Mouse (Mus musculus) limb, embryonic 11.5 days (tissue): ENCODE measurements around the gene Scaf11. TPM values are rescaled to one million over a fixed set of nuclear protein-coding genes. Genes with fewer than 3 reads are reported as not detected.

ENCODE experiments used
- ATAC-seq: fragments of 200-750 bp; cut with Nextera tagmentation; 2 replicates; pipeline ENCODE4 v1.8.0; 2017; ENCODE audit warnings: low read depth; ENCODE audit not compliant: insufficient number of reproducible peaks, low FRiP score, low TSS enrichment
- DNase-seq: peaks from one replicate; pipeline ENCODE4 v3.0.0-alpha.2; 2015; ENCODE audit warnings: low spot score
- H3K27ac ChIP-seq: fragments of 300-500 bp; sonication (generic); replicated peaks from 2 replicates; pipeline ENCODE4 v1.5.1; 2014; ENCODE audit warnings: low read depth, mild to moderate bottlenecking, low read length
- H3K27me3 ChIP-seq: fragments of 300-500 bp; sonication (generic); 2 replicates; pipeline ENCODE4 v1.6.1; 2014; ENCODE audit warnings: mild to moderate bottlenecking, low read length, mixed read lengths; ENCODE audit not compliant: control insufficient read depth, insufficient read depth
- H3K36me3 ChIP-seq: fragments of 300-500 bp; sonication (generic); 2 replicates; pipeline ENCODE4 v1.6.1; 2014; ENCODE audit warnings: mild to moderate bottlenecking, low read length, moderate library complexity, mixed read lengths; ENCODE audit not compliant: control insufficient read depth, insufficient read depth
- H3K4me1 ChIP-seq: fragments of 300-500 bp; sonication (generic); 2 replicates; pipeline ENCODE4 v1.6.1; 2014; ENCODE audit warnings: low read length, mixed read lengths; ENCODE audit not compliant: control insufficient read depth, insufficient read depth
- H3K4me2 ChIP-seq: fragments of 300-500 bp; sonication (generic); 2 replicates; pipeline ENCODE4 v1.6.1; 2014; ENCODE audit warnings: low read depth, mild to moderate bottlenecking, moderate library complexity; ENCODE audit not compliant: severe bottlenecking
- H3K4me3 ChIP-seq: fragments of 300-500 bp; sonication (generic); 2 replicates; pipeline ENCODE4 v1.5.1; 2014; ENCODE audit warnings: low read depth, low read length
- H3K9ac ChIP-seq: fragments of 300-500 bp; sonication (generic); 2 replicates; pipeline ENCODE4 v1.6.1; 2014; ENCODE audit warnings: mild to moderate bottlenecking, low read length
- H3K9me3 ChIP-seq: fragments of 300-500 bp; sonication (generic); 2 replicates; pipeline ENCODE4 v1.6.1; 2016; ENCODE audit warnings: low read length; ENCODE audit not compliant: control insufficient read depth
- WGBS: fragments of 180-500 bp; shearing (Covaris S2); extraction: QIAGEN DNeasy Blood & Tissue Kit; methylation state at CpG from one replicate; pipeline ENCODE4 v1.1.7; 2014; 5-methylcytosine and 5-hydroxymethylcytosine counted together
- polyA plus RNA-seq: library from polyadenylated mRNA; unstranded; fragments of >200 nt; fragmentation: Nextera tagmentation; extraction: Ambion mirVana; gene quantifications from 2 replicates; pipeline ENCODE4 v1.2.1, GENCODE M21; 2014

The Scaf11 gene
- polyA plus RNA-seq, 1 experiment from 2014 or later, result 138 TPM

GRCm38 (mm10) chr15:96398333-96398732 lies 62.3 kb downstream of the Scaf11 start:
- Histone ChIP-seq H3K4me2 (no peak overlapping the region), H3K27me3 (no peaks in the 10 kb centered on the region), H3K9me3 (no peaks in the 10 kb centered on the region), H3K27ac (no peak overlapping the region), H3K4me1 (no peaks in the 10 kb centered on the region), H3K4me3 (no peak overlapping the region), H3K36me3 (peaks cover 14% of the 10 kb centered on the region), H3K9ac (no peak overlapping the region)
- WGBS, result 94% methylated on average over 10 of the region's 10 CpGs
- no peak for ATAC-seq
- DNase-seq, result no peak

DNA sequence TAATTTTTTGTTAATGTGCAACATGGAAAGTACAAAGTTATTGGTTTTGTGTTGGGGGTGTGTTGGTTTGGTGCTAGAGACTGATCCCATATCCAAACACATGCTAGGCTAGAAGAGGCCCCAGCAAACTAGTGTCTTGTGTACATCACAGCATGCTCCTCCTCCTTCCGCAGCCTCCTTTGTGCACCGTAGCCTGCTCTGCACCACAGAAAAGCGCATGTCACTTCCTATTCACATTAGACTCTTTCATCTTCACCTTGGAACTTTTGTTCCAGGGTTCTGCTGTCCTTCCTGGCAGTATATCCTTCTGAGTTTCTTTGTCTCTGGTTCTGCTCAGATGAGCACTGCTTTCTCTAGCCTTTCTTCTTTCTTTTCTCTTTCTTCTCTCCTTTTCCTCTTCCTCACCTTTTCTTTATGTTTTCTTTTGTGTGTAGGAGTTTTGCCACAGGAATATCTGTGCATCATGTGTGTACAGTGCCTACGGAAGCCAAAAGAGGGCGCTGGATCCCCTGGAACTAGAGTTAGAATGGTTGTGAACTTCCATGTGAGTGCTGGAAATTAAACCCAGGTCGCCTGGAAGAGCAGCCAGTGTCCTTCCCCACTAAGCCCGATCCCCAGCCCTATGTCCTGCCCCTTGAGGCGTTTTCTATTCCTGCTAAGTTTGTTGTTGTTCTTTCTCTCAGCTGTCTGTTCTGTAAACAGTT lies 63.9 kb downstream of the Scaf11 start:
- Histone ChIP-seq H3K9me3 (no peaks in the 10 kb centered on the region), H3K27me3 (no peaks in the 10 kb centered on the region), H3K4me1 (no peaks in the 10 kb centered on the region), H3K36me3 (peaks cover 19% of the 10 kb centered on the region), H3K27ac (no peak overlapping the region), H3K9ac (no peak overlapping the region), H3K4me2 (no peak overlapping the region), H3K4me3 (no peak overlapping the region)
- no peak for DNase-seq
- no peak for ATAC-seq
- WGBS, result 87% methylated on average over 8 of the region's 8 CpGs

DNA sequence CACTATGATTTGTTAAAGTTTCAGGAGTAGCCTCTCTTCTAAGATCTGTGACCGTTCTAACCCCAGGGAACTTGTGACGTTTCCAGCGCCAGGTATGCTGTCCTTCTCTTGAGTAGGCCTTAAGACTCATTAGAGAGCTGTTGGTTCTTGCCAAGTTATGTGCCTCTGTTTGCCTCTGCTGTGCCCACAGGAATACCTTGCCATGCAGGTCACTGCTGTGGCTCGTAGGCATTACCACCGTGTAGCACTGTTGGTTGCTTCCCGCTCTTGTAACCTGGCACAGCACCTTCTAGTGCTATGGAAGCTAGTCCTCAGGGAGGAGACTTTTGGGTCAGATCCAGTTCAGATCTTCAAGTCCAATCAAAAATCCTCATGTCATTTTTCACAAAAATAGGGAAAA lies 65.6 kb downstream of the Scaf11 start:
- Histone ChIP-seq H3K27me3 (no peaks in the 10 kb centered on the region), H3K36me3 (peaks cover 21% of the 10 kb centered on the region), H3K9ac (no peak overlapping the region), H3K4me3 (no peak overlapping the region), H3K4me2 (no peak overlapping the region), H3K4me1 (no peaks in the 10 kb centered on the region), H3K9me3 (no peaks in the 10 kb centered on the region), H3K27ac (no peak overlapping the region)
- ATAC-seq (no peak), DNase-seq (no peak)
- WGBS, result 95% methylated on average over 6 of the region's 6 CpGs

- H3K4me3 ChIP-seq, result no peak overlapping the region
- H3K36me3 ChIP-seq, result peaks cover 17% of the 10 kb centered on the region
- no peak for ATAC-seq
- no peaks in the 10 kb centered on the region for H3K27me3 ChIP-seq
- no peak overlapping the region for H3K27ac ChIP-seq
- DNase-seq, result no peak
- H3K4me2 ChIP-seq, result no peak overlapping the region
- WGBS, result 97% methylated on average over 3 of the region's 3 CpGs
- no peak overlapping the region for H3K9ac ChIP-seq
- H3K4me1 ChIP-seq, result no peaks in the 10 kb centered on the region
- no peaks in the 10 kb centered on the region for H3K9me3 ChIP-seq
Measured at GRCm38 (mm10) chr15:96392878-96393277, 67.8 kb downstream of the Scaf11 start.

DNA sequence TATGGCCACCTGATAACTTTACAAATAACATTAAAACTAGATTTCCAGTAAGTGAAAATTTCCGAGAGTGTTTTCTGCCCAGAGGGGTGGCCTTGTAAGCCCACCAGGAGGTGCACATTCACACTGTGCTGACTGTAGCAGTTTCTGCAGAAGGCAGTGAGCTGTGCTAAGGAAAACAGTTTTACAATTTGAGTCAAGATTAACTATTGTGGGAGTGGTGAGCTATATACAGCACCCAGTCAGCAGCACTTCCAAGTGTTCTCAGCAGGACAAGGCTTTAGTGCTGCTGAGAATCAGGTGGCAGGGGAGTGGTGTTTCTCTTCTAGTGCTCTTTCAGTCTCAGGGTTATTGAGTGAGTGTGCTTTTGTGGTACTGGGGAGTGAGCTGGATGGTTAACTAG lies 72.1 kb downstream of the Scaf11 start:
- H3K4me2 ChIP-seq, result no peak overlapping the region
- H3K27ac ChIP-seq, result no peak overlapping the region
- no peak overlapping the region for H3K9ac ChIP-seq
- no peaks in the 10 kb centered on the region for H3K9me3 ChIP-seq
- H3K27me3 ChIP-seq, result no peaks in the 10 kb centered on the region
- 80% methylated on average over 1 of the region's 1 CpGs for WGBS
- peaks cover 13% of the 10 kb centered on the region for H3K36me3 ChIP-seq
- no peaks in the 10 kb centered on the region for H3K4me1 ChIP-seq
- ATAC-seq, result no peak
- no peak for DNase-seq
- H3K4me3 ChIP-seq, result no peak overlapping the region

DNA sequence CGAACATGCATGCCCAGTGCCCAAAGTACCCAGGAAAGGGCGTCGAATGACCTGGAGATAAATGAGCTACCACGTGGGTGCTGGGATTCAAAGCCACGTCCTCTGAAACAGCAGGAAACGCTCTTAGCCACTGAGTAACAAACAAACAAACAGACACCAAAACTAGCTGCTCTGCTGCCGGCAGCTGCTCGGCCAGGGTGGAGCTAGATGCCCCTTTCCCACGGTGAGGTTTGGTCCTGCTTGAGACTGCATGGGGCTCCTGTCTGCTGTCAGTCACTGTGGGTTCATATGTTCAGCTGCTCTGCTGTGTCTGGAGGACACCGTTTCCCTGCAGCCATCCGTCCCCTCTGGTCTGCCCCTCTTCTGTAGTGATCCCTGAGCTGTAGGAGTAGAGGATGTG lies 78.4 kb downstream of the Scaf11 start:
- 93% methylated on average over 11 of the region's 11 CpGs for WGBS
- no peak overlapping the region for H3K9ac ChIP-seq

GRCm38 (mm10) chr15:96377701-96378100 lies 82.9 kb downstream of the Scaf11 start:
- Histone ChIP-seq H3K4me3 (no peak overlapping the region), H3K9ac (no peak overlapping the region), H3K9me3 (no peaks in the 10 kb centered on the region), H3K4me1 (no peaks in the 10 kb centered on the region), H3K36me3 (peaks cover 11% of the 10 kb centered on the region; the same call in 1 of the 2 replicates), H3K27me3 (no peaks in the 10 kb centered on the region), H3K27ac (no peak overlapping the region), H3K4me2 (no peak overlapping the region)
- DNase-seq (no peak), ATAC-seq (no peak)
- 94% methylated on average over 7 of the region's 7 CpGs for WGBS

More for the DNA sequence above, 78.4 kb downstream of the Scaf11 start:
- no peaks in the 10 kb centered on the region for H3K9me3 ChIP-seq
- no peak overlapping the region for H3K27ac ChIP-seq
- H3K36me3 ChIP-seq, result peaks cover 11% of the 10 kb centered on the region; the same call in 1 of the 2 replicates
- no peak for DNase-seq
- ATAC-seq, result no peak
- no peaks in the 10 kb centered on the region for H3K27me3 ChIP-seq
- H3K4me2 ChIP-seq, result no peak overlapping the region
- no peaks in the 10 kb centered on the region for H3K4me1 ChIP-seq
- H3K4me3 ChIP-seq, result no peak overlapping the region

- no peaks in the 10 kb centered on the region for H3K4me1 ChIP-seq
- H3K4me3 ChIP-seq, result no peak overlapping the region
- H3K4me2 ChIP-seq, result no peak overlapping the region
- WGBS, result 88% methylated on average over 5 of the region's 5 CpGs
- no peaks in the 10 kb centered on the region for H3K9me3 ChIP-seq
- ATAC-seq (no peak), DNase-seq (no peak)
- H3K9ac ChIP-seq, result no peak overlapping the region
- H3K27me3 ChIP-seq, result no peaks in the 10 kb centered on the region
- H3K36me3 ChIP-seq, result peaks cover 16% of the 10 kb centered on the region; the same call in 1 of the 2 replicates
- no peak overlapping the region for H3K27ac ChIP-seq
Measured at GRCm38 (mm10) chr15:96377263-96377662, 83.4 kb downstream of the Scaf11 start.

DNA sequence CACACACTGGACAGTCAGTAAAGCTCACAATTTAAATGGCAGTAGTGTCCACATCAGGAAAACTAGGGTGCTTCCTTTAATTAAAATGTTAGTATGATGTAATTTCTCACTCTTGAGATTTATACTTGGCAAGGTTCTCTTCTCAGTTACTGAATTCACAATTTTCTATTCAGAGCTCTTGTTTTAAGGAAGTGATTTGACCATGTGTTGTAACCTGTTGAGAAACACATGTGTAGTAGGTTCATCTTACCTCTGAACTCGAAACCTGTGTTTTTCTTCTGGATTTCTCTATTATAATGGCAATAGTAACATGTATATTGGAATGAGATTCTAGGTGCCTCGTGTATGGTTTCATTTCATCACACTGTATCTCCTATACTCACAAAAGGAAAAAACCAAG lies 84.4 kb downstream of the Scaf11 start:
- no peak overlapping the region for H3K4me3 ChIP-seq
- H3K36me3 ChIP-seq, result peaks cover 24% of the 10 kb centered on the region; the same call in 1 of the 2 replicates
- H3K4me2 ChIP-seq, result no peak overlapping the region
- H3K4me1 ChIP-seq, result no peaks in the 10 kb centered on the region
- WGBS, result 92% methylated on average over 2 of the region's 2 CpGs
- H3K9ac ChIP-seq, result no peak overlapping the region
- ATAC-seq (no peak), DNase-seq (no peak)
- H3K27ac ChIP-seq, result no peak overlapping the region
- H3K27me3 ChIP-seq, result no peaks in the 10 kb centered on the region
- no peaks in the 10 kb centered on the region for H3K9me3 ChIP-seq
